Mouse (Mus musculus): Measurements from ENCODE around the gene Vipr1. TPM values are rescaled to one million over a fixed set of nuclear protein-coding genes. Genes with fewer than 3 reads are reported as not detected.

Vipr1 gene
- polyA plus RNA-seq, 1 experiment from 2014 or later: 0.45 TPM

- Histone ChIP-seq H3K27ac (ENCODE audit: low read depth, low read length) (no peak overlapping the region), H3K36me3 (ENCODE audit: control insufficient read depth, insufficient read depth, low read length) (no peaks in the 10 kb centered on the region), H3K27me3 (ENCODE audit: control insufficient read depth, insufficient read depth, low read length) (no peaks in the 10 kb centered on the region), H3K9ac (ENCODE audit: low read length) (no peak overlapping the region), H3K4me2 (ENCODE audit: low read depth) (no peak overlapping the region), H3K4me1 (ENCODE audit: control insufficient read depth, insufficient read depth, low read length) (0 out of 2 replicates have a peak, but pooled peaks cover 5% of the 10 kb centered on the region), H3K9me3 (ENCODE audit: control insufficient read depth, low read length) (no peaks in the 10 kb centered on the region), H3K4me3 (ENCODE audit: low read depth, low read length) (no peak overlapping the region)
- ATAC-seq (ENCODE audit: insufficient read depth, low FRiP score, low TSS enrichment) (no peak), DNase-seq (ENCODE audit: low spot score) (no peak)
- WGBS: 84% methylated on average over 4 of the region's 4 CpGs
Measured at GRCm38 (mm10) chr9:121677069-121677468, 34.6 kb downstream of the Vipr1 start.

GRCm38 (mm10) chr9:121677476-121677875 lies 35.0 kb downstream of the Vipr1 start:
- no peaks in the 10 kb centered on the region for H3K27me3 ChIP-seq (ENCODE audit: control insufficient read depth, insufficient read depth, low read length)
- H3K27ac ChIP-seq (ENCODE audit: low read depth, low read length): no peak overlapping the region
- ATAC-seq (ENCODE audit: insufficient read depth, low FRiP score, low TSS enrichment) (no peak), DNase-seq (ENCODE audit: low spot score) (no peak)
- 78% methylated on average over 8 of the region's 8 CpGs for WGBS
- no peak overlapping the region for H3K4me3 ChIP-seq (ENCODE audit: low read depth, low read length)
- no peak overlapping the region for H3K4me2 ChIP-seq (ENCODE audit: low read depth)
- no peaks in the 10 kb centered on the region for H3K9me3 ChIP-seq (ENCODE audit: control insufficient read depth, low read length)
- H3K4me1 ChIP-seq (ENCODE audit: control insufficient read depth, insufficient read depth, low read length): 0 out of 2 replicates have a peak, but pooled peaks cover 2% of the 10 kb centered on the region
- H3K9ac ChIP-seq (ENCODE audit: low read length): no peak overlapping the region
- no peaks in the 10 kb centered on the region for H3K36me3 ChIP-seq (ENCODE audit: control insufficient read depth, insufficient read depth, low read length)

DNA sequence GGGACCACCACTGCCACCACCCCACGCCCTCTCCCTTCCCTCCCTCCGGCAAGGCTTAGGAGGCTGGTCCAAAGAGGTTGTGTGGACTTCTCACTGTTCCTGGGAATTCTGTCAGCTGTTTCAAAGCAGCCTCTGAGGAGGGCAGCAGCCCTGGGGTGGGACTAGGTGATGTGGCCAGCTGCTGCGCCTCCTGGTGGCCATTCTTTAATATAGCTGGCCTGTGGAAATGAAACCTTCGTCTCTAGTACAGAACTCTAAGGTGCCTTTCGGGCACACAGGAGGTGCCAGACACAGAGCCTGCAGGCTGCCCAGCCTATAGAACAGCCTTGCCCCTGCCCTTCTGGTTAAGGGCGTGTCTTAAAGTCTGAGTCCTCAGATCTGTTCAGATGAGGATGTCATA lies 37.0 kb downstream of the Vipr1 start:
- ATAC-seq (ENCODE audit: insufficient read depth, low FRiP score, low TSS enrichment) (peak; percentile 61), DNase-seq (ENCODE audit: low spot score) (peak; percentile 74)
- 19% methylated on average over 6 of the region's 6 CpGs for WGBS
- peaks cover 2% of the 10 kb centered on the region; the same call in 1 of the 2 replicates for H3K36me3 ChIP-seq (ENCODE audit: control insufficient read depth, insufficient read depth, low read length)
- no peak overlapping the region for H3K4me2 ChIP-seq (ENCODE audit: low read depth)
- H3K27ac ChIP-seq (ENCODE audit: low read depth, low read length): no peak overlapping the region
- no peaks in the 10 kb centered on the region for H3K27me3 ChIP-seq (ENCODE audit: control insufficient read depth, insufficient read depth, low read length)
- no peak overlapping the region for H3K9ac ChIP-seq (ENCODE audit: low read length)
- H3K9me3 ChIP-seq (ENCODE audit: control insufficient read depth, low read length): no peaks in the 10 kb centered on the region
- H3K4me1 ChIP-seq (ENCODE audit: control insufficient read depth, insufficient read depth, low read length): 0 out of 2 replicates have a peak, but pooled peaks cover 2% of the 10 kb centered on the region
- H3K4me3 ChIP-seq (ENCODE audit: low read depth, low read length): no peak overlapping the region

DNA sequence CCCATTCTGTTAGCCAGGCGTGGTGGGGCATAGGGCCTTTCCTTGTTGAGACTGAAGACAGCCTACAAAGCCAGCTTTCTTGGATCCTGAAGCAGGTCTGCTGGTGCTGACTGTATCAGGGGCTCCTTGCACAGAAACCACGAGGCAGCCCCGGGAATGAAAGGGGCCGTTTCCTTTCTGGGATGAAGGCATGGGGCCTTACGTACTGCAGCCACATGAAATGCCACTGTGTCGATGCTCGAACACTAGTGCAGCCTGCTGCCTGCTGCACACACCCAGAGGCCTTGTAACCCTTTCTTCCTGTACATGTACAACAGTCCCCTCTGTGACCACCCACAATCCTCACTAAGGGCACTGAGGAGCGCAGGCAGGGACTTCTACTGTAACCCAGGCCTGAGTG lies 38.7 kb downstream of the Vipr1 start:
- Histone ChIP-seq H3K9ac (ENCODE audit: low read length) (no peak overlapping the region), H3K27me3 (ENCODE audit: control insufficient read depth, insufficient read depth, low read length) (no peaks in the 10 kb centered on the region), H3K4me1 (ENCODE audit: control insufficient read depth, insufficient read depth, low read length) (0 out of 2 replicates have a peak, but pooled peaks cover 2% of the 10 kb centered on the region), H3K4me2 (ENCODE audit: low read depth) (no peak overlapping the region), H3K36me3 (ENCODE audit: control insufficient read depth, insufficient read depth, low read length) (peaks cover 4% of the 10 kb centered on the region; the same call in 1 of the 2 replicates), H3K9me3 (ENCODE audit: control insufficient read depth, low read length) (no peaks in the 10 kb centered on the region), H3K4me3 (ENCODE audit: low read depth, low read length) (no peak overlapping the region), H3K27ac (ENCODE audit: low read depth, low read length) (no peak overlapping the region)
- DNase-seq (ENCODE audit: low spot score) (no peak), ATAC-seq (ENCODE audit: insufficient read depth, low FRiP score, low TSS enrichment) (no peak)
- 75% methylated on average over 8 of the region's 8 CpGs for whole genome bisulfite sequencing

GRCm38 (mm10) chr9:121682037-121682680 lies 39.6 kb downstream of the Vipr1 start:
- Histone ChIP-seq H3K4me2 (ENCODE audit: low read depth) (no peak overlapping the region), H3K27me3 (ENCODE audit: control insufficient read depth, insufficient read depth, low read length) (no peaks in the 10 kb centered on the region), H3K4me1 (ENCODE audit: control insufficient read depth, insufficient read depth, low read length) (0 out of 2 replicates have a peak, but pooled peaks cover 2% of the 10 kb centered on the region), H3K4me3 (ENCODE audit: low read depth, low read length) (no peak overlapping the region), H3K9ac (ENCODE audit: low read length) (no peak overlapping the region), H3K36me3 (ENCODE audit: control insufficient read depth, insufficient read depth, low read length) (peaks cover 4% of the 10 kb centered on the region; the same call in 1 of the 2 replicates), H3K9me3 (ENCODE audit: control insufficient read depth, low read length) (no peaks in the 10 kb centered on the region), H3K27ac (ENCODE audit: low read depth, low read length) (no peak overlapping the region)
- 83% methylated on average over 18 of the region's 18 CpGs for WGBS
- ATAC-seq (ENCODE audit: insufficient read depth, low FRiP score, low TSS enrichment): no peak
- no peak for DNase-seq (ENCODE audit: low spot score)

DNA sequence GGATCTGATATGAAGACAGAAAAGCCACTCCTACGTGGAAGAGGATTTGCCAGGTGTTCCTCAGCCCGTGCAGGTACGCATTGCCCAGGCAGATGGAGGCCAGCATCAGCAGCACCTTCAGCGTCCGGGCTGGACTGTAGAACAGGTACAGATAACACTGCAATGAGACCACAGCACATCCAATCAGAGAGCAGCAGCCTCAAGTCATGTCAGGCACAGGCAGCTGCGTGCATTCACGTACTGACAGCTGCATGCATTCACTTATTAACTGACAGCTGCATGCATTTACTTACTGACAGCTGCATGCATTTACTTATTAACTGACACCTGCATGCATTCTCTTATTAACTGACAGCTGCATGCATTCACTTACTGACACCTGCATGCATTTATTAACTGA lies 42.2 kb downstream of the Vipr1 start:
- ATAC-seq (ENCODE audit: insufficient read depth, low FRiP score, low TSS enrichment) (no peak), DNase-seq (ENCODE audit: low spot score) (no peak)
- Histone ChIP-seq H3K4me1 (ENCODE audit: control insufficient read depth, insufficient read depth, low read length) (no peaks in the 10 kb centered on the region), H3K9ac (ENCODE audit: low read length) (no peak overlapping the region), H3K4me2 (ENCODE audit: low read depth) (no peak overlapping the region), H3K9me3 (ENCODE audit: control insufficient read depth, low read length) (no peaks in the 10 kb centered on the region), H3K27me3 (ENCODE audit: control insufficient read depth, insufficient read depth, low read length) (no peaks in the 10 kb centered on the region), H3K4me3 (ENCODE audit: low read depth, low read length) (no peak overlapping the region), H3K36me3 (ENCODE audit: control insufficient read depth, insufficient read depth, low read length) (peaks cover 8% of the 10 kb centered on the region; the same call in 1 of the 2 replicates), H3K27ac (ENCODE audit: low read depth, low read length) (no peak overlapping the region)
- WGBS: 85% methylated on average over 7 of the region's 7 CpGs

DNA sequence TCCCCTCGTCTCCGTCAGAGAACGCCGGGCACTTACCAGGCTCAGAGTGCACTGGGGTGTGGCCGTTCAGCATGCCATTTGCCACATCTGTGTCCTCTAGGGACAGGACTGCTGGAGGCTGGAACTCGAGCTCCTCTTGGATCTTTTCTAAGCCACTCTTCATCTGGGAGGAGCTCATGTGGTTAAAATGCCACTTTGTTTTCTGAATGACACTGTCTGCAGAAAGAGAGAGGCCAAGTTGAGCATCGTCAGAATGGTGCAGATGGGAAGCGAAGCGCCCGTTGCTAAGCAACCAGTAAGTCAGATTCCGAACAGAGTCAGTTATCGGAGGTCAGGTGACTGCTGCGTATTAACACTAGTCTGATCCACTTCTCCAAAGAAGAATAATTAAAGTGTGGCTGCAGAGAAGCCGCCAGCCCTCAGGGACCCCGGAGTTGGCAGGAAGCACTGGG lies 47.7 kb downstream of the Vipr1 start:
- peak; percentile 50 for DNase-seq (ENCODE audit: low spot score)

DNA sequence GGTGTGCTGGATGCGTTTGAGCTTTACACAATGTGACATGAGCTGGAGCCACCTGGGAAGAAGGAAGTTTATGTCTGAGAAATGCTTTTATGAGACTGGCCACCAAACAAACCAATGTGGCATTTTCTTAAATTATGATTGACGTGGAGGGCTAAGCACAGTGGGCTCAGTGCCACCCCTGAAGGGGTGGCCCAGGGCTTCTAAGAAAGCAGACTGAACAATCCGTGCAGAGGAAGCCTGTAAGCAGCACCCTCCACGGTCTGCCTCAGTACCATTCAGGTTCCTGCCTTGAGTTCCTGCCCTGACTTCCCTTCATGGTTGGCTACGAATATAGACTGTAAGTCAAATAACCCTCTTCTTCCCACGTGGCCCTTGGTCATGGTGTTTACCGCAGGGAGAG lies 48.2 kb downstream of the Vipr1 start:
- DNase-seq (ENCODE audit: low spot score) (no peak), ATAC-seq (ENCODE audit: insufficient read depth, low FRiP score, low TSS enrichment) (no peak)
- Histone ChIP-seq H3K9ac (ENCODE audit: low read length) (no peak overlapping the region), H3K4me3 (ENCODE audit: low read depth, low read length) (no peak overlapping the region), H3K27me3 (ENCODE audit: control insufficient read depth, insufficient read depth, low read length) (no peaks in the 10 kb centered on the region), H3K27ac (ENCODE audit: low read depth, low read length) (peak overlapping the region; percentile 49), H3K4me2 (ENCODE audit: low read depth) (no peak overlapping the region), H3K9me3 (ENCODE audit: control insufficient read depth, low read length) (no peaks in the 10 kb centered on the region), H3K36me3 (ENCODE audit: control insufficient read depth, insufficient read depth, low read length) (peaks cover 5% of the 10 kb centered on the region), H3K4me1 (ENCODE audit: control insufficient read depth, insufficient read depth, low read length) (no peaks in the 10 kb centered on the region)
- WGBS: 87% methylated on average over 7 of the region's 7 CpGs

More for the DNA sequence above, 47.7 kb downstream of the Vipr1 start:
- peaks cover 6% of the 10 kb centered on the region for H3K36me3 ChIP-seq (ENCODE audit: control insufficient read depth, insufficient read depth, low read length)
- no peaks in the 10 kb centered on the region for H3K4me1 ChIP-seq (ENCODE audit: control insufficient read depth, insufficient read depth, low read length)
- H3K4me2 ChIP-seq (ENCODE audit: low read depth): no peak overlapping the region
- ATAC-seq (ENCODE audit: insufficient read depth, low FRiP score, low TSS enrichment): peak; percentile 75; the same call in 1 of the 2 replicates
- H3K27ac ChIP-seq (ENCODE audit: low read depth, low read length): peak overlapping the region; percentile 49; the same call in 1 of the 2 replicates
- H3K27me3 ChIP-seq (ENCODE audit: control insufficient read depth, insufficient read depth, low read length): no peaks in the 10 kb centered on the region
- no peak overlapping the region for H3K4me3 ChIP-seq (ENCODE audit: low read depth, low read length)
- no peaks in the 10 kb centered on the region for H3K9me3 ChIP-seq (ENCODE audit: control insufficient read depth, low read length)
- 62% methylated on average over 15 of the region's 15 CpGs for WGBS
- H3K9ac ChIP-seq (ENCODE audit: low read length): no peak overlapping the region

DNA sequence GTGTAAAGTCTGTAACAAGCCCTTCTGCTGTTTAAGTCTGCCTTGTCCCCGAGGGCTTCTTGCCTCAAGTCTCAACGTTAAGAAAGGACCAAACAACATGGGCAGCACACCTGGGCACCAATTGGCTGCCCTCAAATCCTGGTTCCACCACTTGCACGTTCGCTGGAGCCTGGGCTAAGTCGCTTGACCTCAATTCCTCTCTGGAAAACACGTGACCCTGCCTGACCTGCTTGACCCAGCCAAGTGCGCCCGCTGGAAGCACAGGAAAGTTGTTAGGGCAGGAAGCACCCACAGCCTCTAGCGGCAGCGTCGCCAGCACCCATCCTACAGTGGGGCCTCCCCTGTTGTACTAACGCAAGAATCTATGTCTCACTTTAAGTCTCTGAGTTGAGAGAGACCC lies 52.2 kb downstream of the Vipr1 start:
- 79% methylated on average over 12 of the region's 12 CpGs for WGBS
- DNase-seq (ENCODE audit: low spot score) (no peak), ATAC-seq (ENCODE audit: insufficient read depth, low FRiP score, low TSS enrichment) (no peak)
- H3K27me3 ChIP-seq (ENCODE audit: control insufficient read depth, insufficient read depth, low read length): no peaks in the 10 kb centered on the region
- no peaks in the 10 kb centered on the region for H3K4me1 ChIP-seq (ENCODE audit: control insufficient read depth, insufficient read depth, low read length)
- no peak overlapping the region for H3K4me2 ChIP-seq (ENCODE audit: low read depth)
- H3K27ac ChIP-seq (ENCODE audit: low read depth, low read length): no peak overlapping the region
- no peak overlapping the region for H3K9ac ChIP-seq (ENCODE audit: low read length)
- peaks cover 3% of the 10 kb centered on the region for H3K36me3 ChIP-seq (ENCODE audit: control insufficient read depth, insufficient read depth, low read length)
- H3K9me3 ChIP-seq (ENCODE audit: control insufficient read depth, low read length): no peaks in the 10 kb centered on the region
- H3K4me3 ChIP-seq (ENCODE audit: low read depth, low read length): no peak overlapping the region

All from neural tube, embryonic 11.5 days (tissue).